Mouse (Mus musculus) ES-E14 (cell line): ENCODE measurements around the gene Ttc22. TPM values are rescaled to one million over a fixed set of nuclear protein-coding genes. Genes with fewer than 3 reads are reported as not detected.

ENCODE experiments used
- DNase-seq: peaks from one replicate; pipeline ENCODE4 v3.0.0-alpha.2; 2013; ENCODE audit warnings: low read depth, low spot score
- H3K27ac ChIP-seq: 2 replicates; pipeline ENCODE4 v1.5.1; 2012; ENCODE audit warnings: low read depth, mild to moderate bottlenecking, low read length, moderate library complexity, mixed read lengths; ENCODE audit not compliant: poor library complexity, insufficient read depth, severe bottlenecking
- H3K36me3 ChIP-seq: 2 replicates; pipeline ENCODE4 v1.6.1; 2012; ENCODE audit warnings: mild to moderate bottlenecking, low read length, moderate library complexity, mixed read lengths; ENCODE audit not compliant: control insufficient read depth, poor library complexity, insufficient read depth, severe bottlenecking
- H3K4me1 ChIP-seq, 2 experiments: fragments of 150-350 bp in 1 of 2; sonication (generic) in 1 of 2; 2 replicates each; pipeline ENCODE4 v1.6.1; 2012; ENCODE audit warnings: low read length in 2 of 2, mild to moderate bottlenecking in 1 of 2, mixed read lengths in 1 of 2; ENCODE audit not compliant: control insufficient read depth in 2 of 2, insufficient read depth in 2 of 2, poor library complexity in 1 of 2
- H3K4me3 ChIP-seq, 2 experiments: fragments of 150-350 bp in 1 of 2; sonication (generic) in 1 of 2; 2 replicates each; pipeline ENCODE4 v1.5.1; 2012; ENCODE audit warnings: low read length in 2 of 2, low read depth in 1 of 2, mild to moderate bottlenecking in 1 of 2, mixed read lengths in 1 of 2; ENCODE audit not compliant: insufficient read depth in 1 of 2, poor library complexity in 1 of 2, severe bottlenecking in 1 of 2
- H3K9ac ChIP-seq: 2 replicates; pipeline ENCODE4 v1.6.1; 2012; ENCODE audit warnings: low read depth, mild to moderate bottlenecking, low read length, mixed read lengths; ENCODE audit not compliant: poor library complexity, insufficient read depth, severe bottlenecking
- H3K9me3 ChIP-seq: fragments of 150-350 bp; sonication (generic); 2 replicates; pipeline ENCODE4 v1.6.1; 2012; ENCODE audit warnings: low read depth, mild to moderate bottlenecking, low read length; ENCODE audit not compliant: control insufficient read depth, insufficient read depth
- CHD2 ChIP-seq: IDR thresholded peaks from 2 replicates; pipeline ENCODE4 v1.6.1; 2014; ENCODE audit warnings: mild to moderate bottlenecking, low read depth, low read length, inconsistent platforms
- HCFC1 ChIP-seq: IDR thresholded peaks from 2 replicates; pipeline ENCODE4 v1.6.1; 2012; ENCODE audit warnings: low read length, inconsistent platforms, borderline replicate concordance; ENCODE audit not compliant: insufficient read depth
- MAFK ChIP-seq: IDR thresholded peaks from 2 replicates; pipeline ENCODE4 v1.6.1; 2014; ENCODE audit warnings: mild to moderate bottlenecking, low read depth, low read length, inconsistent platforms; ENCODE audit not compliant: insufficient read depth
- ZC3H11A ChIP-seq: IDR thresholded peaks from 2 replicates; pipeline ENCODE4 v1.6.1; 2012; ENCODE audit warnings: low read depth, mild to moderate bottlenecking, inconsistent platforms, low read length, borderline replicate concordance
- ZNF384 ChIP-seq: IDR thresholded peaks from 2 replicates; pipeline ENCODE4 v1.6.1; 2012; ENCODE audit warnings: low read depth, low read length, inconsistent platforms
- in situ Hi-C, 2 experiments: fragments of 600-800 bp; cut with MboI; formaldehyde crosslinking; loops; one replicate each; pipeline ENCODE4 v1.15.1; 2025; ENCODE audit warnings: low sequenced_read_pairs in 2 of 2, inconsistent platforms in 1 of 2; ENCODE audit not compliant: unreplicated experiment in 2 of 2
- total RNA-seq: library from RNA; depleted of rRNA; stranded (reverse); fragments of 300-350 nt; gene quantifications from 2 replicates; pipeline ENCODE4 v1.2.3, GENCODE M21; 2012; rRNA removed

The Ttc22 gene
- total RNA-seq, 1 experiment: 0.09 TPM

DNA sequence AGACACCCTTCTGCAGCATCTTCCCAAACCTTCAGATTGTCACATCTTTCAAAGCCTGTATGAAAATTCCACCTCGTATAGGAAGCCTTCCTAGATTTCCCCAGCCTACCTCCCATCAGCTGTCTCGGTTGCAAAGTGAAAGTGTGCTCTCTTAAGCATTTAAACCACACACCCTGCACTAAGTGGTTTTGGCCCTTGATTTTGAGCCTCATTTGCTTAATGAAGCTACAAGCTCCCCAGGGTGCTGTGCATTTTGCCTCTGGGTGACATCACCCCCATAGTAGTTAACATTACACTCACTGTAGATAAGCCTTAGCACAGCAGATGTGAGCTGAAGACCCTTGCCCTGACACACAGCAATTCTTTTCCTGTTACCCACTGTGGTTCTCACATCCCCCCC, 58.7 kb downstream of the Ttc22 start:
- Histone ChIP-seq H3K36me3 (peaks cover 5% of the 10 kb centered on the region), H3K4me3 (no peak overlapping the region), H3K4me1 (peaks cover 0 to 5% of the 10 kb centered on the region in 2 experiments; a peak in 3 of 4 replicates), H3K9ac (no peak overlapping the region), H3K9me3 (no peaks in the 10 kb centered on the region), H3K27ac (no peak overlapping the region)
- no peak for DNase-seq
- TF ChIP-seq ZC3H11A (no peak), CHD2 (no peak), HCFC1 (no peak), ZNF384 (no peak), MAFK (no peak)
- in situ Hi-C loops: no loop called here

DNA sequence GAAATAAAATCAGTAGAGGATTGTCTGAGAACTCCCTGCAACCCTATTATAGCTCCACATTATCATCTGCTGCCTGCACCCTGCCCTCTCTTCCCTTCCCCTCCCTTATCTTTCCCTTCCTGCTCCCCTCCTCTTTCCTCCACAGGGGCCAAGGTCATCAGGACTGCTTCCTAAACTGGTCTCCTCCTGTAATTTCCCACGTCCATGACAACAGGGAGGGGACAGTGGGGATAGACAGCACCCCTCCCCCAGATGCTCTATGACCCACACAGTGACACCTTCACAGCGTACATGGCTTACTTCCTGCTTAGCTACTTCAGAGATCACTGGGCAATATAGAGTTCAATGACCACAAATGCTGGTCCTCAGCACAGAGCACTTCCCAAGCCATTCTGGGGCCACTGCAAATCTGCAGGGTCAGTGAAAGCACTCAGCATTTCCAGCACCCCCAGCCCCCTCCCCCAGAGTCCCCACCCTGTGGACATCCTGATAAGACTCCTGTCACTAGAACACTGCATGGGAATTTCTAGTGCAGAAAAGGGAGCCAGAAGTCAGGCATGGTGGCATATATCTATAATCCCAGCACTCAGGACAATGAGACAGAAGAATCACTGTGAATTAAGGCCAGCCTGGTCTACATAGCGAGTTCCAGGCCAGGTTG, 66.5 kb downstream of the Ttc22 start:
- Histone ChIP-seq H3K27ac (no peak overlapping the region), H3K4me1 (no peaks in the 10 kb centered on the region), H3K9me3 (no peaks in the 10 kb centered on the region), H3K4me3 (no peak overlapping the region), H3K9ac (no peak overlapping the region), H3K36me3 (no peaks in the 10 kb centered on the region)
- TF ChIP-seq MAFK (no peak), HCFC1 (no peak), ZNF384 (no peak), CHD2 (no peak), ZC3H11A (no peak)
- in situ Hi-C loops: no loop called here
- no peak for DNase-seq

Other genes starting within 250 kb of the Ttc22 start
- gene Pcsk9, start 158.1 kb upstream of the Ttc22 start, total RNA-seq: 1.6 and 2.9 TPM in 2 replicates
- 0.09 TPM in 1 of 2 replicates, not detected in the other for gene Bsnd, start 130.1 kb upstream of the Ttc22 start, total RNA-seq
- 223 and 321 TPM in 2 replicates for gene Dhcr24, start 61.4 kb upstream of the Ttc22 start, total RNA-seq
- gene Lexm, start 5.2 kb upstream of the Ttc22 start, total RNA-seq: 2.1 and 2.9 TPM in 2 replicates
- 12.1 and 14.7 TPM in 2 replicates for gene Pars2, start 28.6 kb downstream of the Ttc22 start, total RNA-seq
- gene Ttc4, start 56.5 kb downstream of the Ttc22 start, total RNA-seq: 47.1 and 48.8 TPM in 2 replicates
- gene Mroh7, start 108.5 kb downstream of the Ttc22 start, total RNA-seq: 0.45 and 0.63 TPM in 2 replicates
- 1.4 and 2.2 TPM in 2 replicates for gene Fam151a, start 111.5 kb downstream of the Ttc22 start, total RNA-seq
- 2.1 and 2.5 TPM in 2 replicates for gene Acot11, start 182.6 kb downstream of the Ttc22 start, total RNA-seq